Mouse (Mus musculus) kidney, adult 2 months (tissue): ENCODE results near the gene Scd4. TPM values are rescaled to one million over a fixed set of nuclear protein-coding genes. Genes with fewer than 3 reads are reported as not detected.

Experiments
- DNase-seq: peaks from one replicate; pipeline ENCODE4 v3.0.0; 2021
- H3K27ac ChIP-seq: fragments of 200-500 bp; 2 replicates; pipeline ENCODE4 v1.5.1; 2012; ENCODE audit warnings: low read depth, low read length, control low read depth, inconsistent platforms; ENCODE audit not compliant: insufficient read depth
- H3K27me3 ChIP-seq: fragments of 200-500 bp; replicated peaks from 2 replicates; pipeline ENCODE4 v1.6.1; 2012; ENCODE audit warnings: mild to moderate bottlenecking, moderate library complexity, low read length, inconsistent platforms; ENCODE audit not compliant: control insufficient read depth, insufficient read depth
- H3K36me3 ChIP-seq: fragments of 200-500 bp; 2 replicates; pipeline ENCODE4 v1.6.1; 2012; ENCODE audit warnings: mild to moderate bottlenecking, moderate library complexity, low read length, inconsistent platforms; ENCODE audit not compliant: control insufficient read depth, insufficient read depth
- H3K4me1 ChIP-seq: fragments of 200-500 bp; 2 replicates; pipeline ENCODE4 v1.6.1; 2011; ENCODE audit warnings: low read length; ENCODE audit not compliant: control insufficient read depth, insufficient read depth
- H3K4me3 ChIP-seq: fragments of 200-500 bp; 2 replicates; pipeline ENCODE4 v1.5.1; 2011; ENCODE audit warnings: mild to moderate bottlenecking, low read depth, low read length, control low read depth; ENCODE audit not compliant: insufficient read depth
- CTCF ChIP-seq: fragments of 200-500 bp; conservative IDR thresholded peaks from 2 replicates; pipeline ENCODE4 v1.5.1; 2011; ENCODE audit warnings: low read depth, mild to moderate bottlenecking, control low read depth, low read length, moderate library complexity, mixed read lengths; ENCODE audit not compliant: insufficient read depth, insufficient read length
- POLR2A ChIP-seq: fragments of 200-500 bp; IDR thresholded peaks from one replicate; pipeline ENCODE4 v1.6.1; 2011; ENCODE audit warnings: low read depth, low read length, control low read depth
- WGBS: fragments of 180-500 bp; shearing (Covaris S2); methylation state at CpG from one replicate; pipeline ENCODE4 v1.1.7; 2018; 5-methylcytosine and 5-hydroxymethylcytosine counted together
- polyA plus RNA-seq: library from polyadenylated mRNA; depleted of rRNA; stranded (reverse); fragments of >200 nt; gene quantifications from 2 replicates; pipeline ENCODE4 v1.2.3, GENCODE M21; 2012

The Scd4 gene
- polyA plus RNA-seq, 1 experiment: 0.23 TPM

GRCm38 (mm10) chr19:44295741-44296140, 37.2 kb upstream of the Scd4 start:
- Histone ChIP-seq H3K36me3 (no peaks in the 10 kb centered on the region), H3K27ac (no peak overlapping the region), H3K27me3 (no peaks in the 10 kb centered on the region), H3K4me1 (peaks cover 7% of the 10 kb centered on the region; the same call in 1 of the 2 replicates), H3K4me3 (peak overlapping the region; percentile 5)
- 3% methylated on average over 4 of the region's 4 CpGs for WGBS
- DNase-seq: peak; percentile 90
- TF ChIP-seq POLR2A (no peak), CTCF (peak; percentile 99)

GRCm38 (mm10) chr19:44296186-44296585, 36.7 kb upstream of the Scd4 start:
- peak overlapping the region; percentile 5 for H3K4me3 ChIP-seq
- H3K36me3 ChIP-seq: no peaks in the 10 kb centered on the region
- H3K27ac ChIP-seq: no peak overlapping the region
- WGBS: 54% methylated on average over 7 of the region's 7 CpGs
- H3K27me3 ChIP-seq: no peaks in the 10 kb centered on the region
- DNase-seq: no peak
- TF ChIP-seq POLR2A (no peak), CTCF (no peak)
- H3K4me1 ChIP-seq: peaks cover 7% of the 10 kb centered on the region; the same call in 1 of the 2 replicates

GRCm38 (mm10) chr19:44297068-44297760, 35.7 kb upstream of the Scd4 start:
- WGBS: 61% methylated on average over 8 of the region's 8 CpGs
- no peaks in the 10 kb centered on the region for H3K36me3 ChIP-seq
- no peak overlapping the region for H3K27ac ChIP-seq
- H3K27me3 ChIP-seq: no peaks in the 10 kb centered on the region
- 0 out of 2 replicates have a peak overlapping the region, but pooled peaks have one; percentile 5 for H3K4me3 ChIP-seq
- H3K4me1 ChIP-seq: peaks cover 7% of the 10 kb centered on the region; the same call in 1 of the 2 replicates
- no peak for DNase-seq
- TF ChIP-seq POLR2A (no peak), CTCF (no peak)

- H3K36me3 ChIP-seq: no peaks in the 10 kb centered on the region
- H3K27me3 ChIP-seq: no peaks in the 10 kb centered on the region
- DNase-seq: no peak
- peaks cover 7% of the 10 kb centered on the region; the same call in 1 of the 2 replicates for H3K4me1 ChIP-seq
- WGBS: 75% methylated on average over 9 of the region's 9 CpGs
- TF ChIP-seq CTCF (no peak), POLR2A (no peak)
- no peak overlapping the region for H3K4me3 ChIP-seq
- no peak overlapping the region for H3K27ac ChIP-seq
Measured at GRCm38 (mm10) chr19:44297862-44298261, 35.0 kb upstream of the Scd4 start.

- no peak overlapping the region for H3K4me3 ChIP-seq
- WGBS: 83% methylated on average over 9 of the region's 9 CpGs
Measured at GRCm38 (mm10) chr19:44299078-44299477, 33.8 kb upstream of the Scd4 start.

GRCm38 (mm10) chr19:44299902-44300301, 33.0 kb upstream of the Scd4 start:
- no peak overlapping the region for H3K4me3 ChIP-seq
- no peak for DNase-seq
- no peaks in the 10 kb centered on the region for H3K27me3 ChIP-seq
- 68% methylated on average over 6 of the region's 6 CpGs for whole genome bisulfite sequencing
- peaks cover 7% of the 10 kb centered on the region; the same call in 1 of the 2 replicates for H3K4me1 ChIP-seq
- no peak overlapping the region for H3K27ac ChIP-seq
- no peaks in the 10 kb centered on the region for H3K36me3 ChIP-seq
- TF ChIP-seq POLR2A (no peak), CTCF (no peak)

More at GRCm38 (mm10) chr19:44299078-44299477, 33.8 kb upstream of the Scd4 start:
- TF ChIP-seq POLR2A: no peak
- TF ChIP-seq CTCF: no peak
- Histone ChIP-seq H3K27me3 (no peaks in the 10 kb centered on the region), H3K4me1 (peaks cover 7% of the 10 kb centered on the region; the same call in 1 of the 2 replicates), H3K36me3 (no peaks in the 10 kb centered on the region), H3K27ac (no peak overlapping the region)
- no peak for DNase-seq

GRCm38 (mm10) chr19:44300520-44300919, 32.4 kb upstream of the Scd4 start:
- Histone ChIP-seq H3K27me3 (no peaks in the 10 kb centered on the region), H3K27ac (no peak overlapping the region), H3K36me3 (no peaks in the 10 kb centered on the region), H3K4me1 (peaks cover 7% of the 10 kb centered on the region; the same call in 1 of the 2 replicates), H3K4me3 (no peak overlapping the region)
- DNase-seq: no peak
- 78% methylated on average over 7 of the region's 7 CpGs for WGBS
- no peak for TF ChIP-seq CTCF
- no peak for TF ChIP-seq POLR2A
